Mouse (Mus musculus) embryonic facial prominence, embryonic 14.5 days (tissue): ENCODE measurements around the gene Sftpd. TPM values are rescaled to one million over a fixed set of nuclear protein-coding genes. Genes with fewer than 3 reads are reported as not detected.

Source experiments
- ATAC-seq: fragments of 200-750 bp; cut with Nextera tagmentation; 2 replicates; pipeline ENCODE4 v1.8.0; 2017; ENCODE audit warnings: low read depth, moderate number of reproducible peaks, moderate TSS enrichment
- DNase-seq: peaks from one replicate; pipeline ENCODE4 v3.0.0-alpha.2; 2015; ENCODE audit warnings: low spot score
- H3K27ac ChIP-seq: fragments of 300-500 bp; sonication (generic); replicated peaks from 2 replicates; pipeline ENCODE4 v1.5.1; 2014; ENCODE audit warnings: low read depth, mild to moderate bottlenecking, low read length, moderate library complexity
- H3K27me3 ChIP-seq: fragments of 300-500 bp; sonication (generic); replicated peaks from 2 replicates; pipeline ENCODE4 v1.6.1; 2014; ENCODE audit warnings: low read length; ENCODE audit not compliant: control insufficient read depth, insufficient read depth
- H3K36me3 ChIP-seq: fragments of 300-500 bp; sonication (generic); 2 replicates; pipeline ENCODE4 v1.6.1; 2014; ENCODE audit warnings: low read length, mixed read lengths; ENCODE audit not compliant: control insufficient read depth, insufficient read depth
- H3K4me1 ChIP-seq: fragments of 300-500 bp; sonication (generic); 2 replicates; pipeline ENCODE4 v1.6.1; 2014; ENCODE audit warnings: antibody characterized with exemption, low read length; ENCODE audit not compliant: control insufficient read depth, insufficient read depth
- H3K4me2 ChIP-seq: fragments of 300-500 bp; sonication (generic); 2 replicates; pipeline ENCODE4 v1.6.1; 2014; ENCODE audit warnings: low read depth, mild to moderate bottlenecking, low read length, moderate library complexity, mixed read lengths
- H3K4me3 ChIP-seq: fragments of 300-500 bp; sonication (generic); 2 replicates; pipeline ENCODE4 v1.5.1; 2014; ENCODE audit warnings: low read depth, mild to moderate bottlenecking, low read length
- H3K9ac ChIP-seq: fragments of 300-500 bp; sonication (generic); 2 replicates; pipeline ENCODE4 v1.6.1; 2014; ENCODE audit warnings: low read depth, mild to moderate bottlenecking, low read length, moderate library complexity, mixed read lengths
- H3K9me3 ChIP-seq: fragments of 300-500 bp; sonication (generic); 2 replicates; pipeline ENCODE4 v1.6.1; 2016; ENCODE audit warnings: low read length; ENCODE audit not compliant: control insufficient read depth
- WGBS: fragments of 180-500 bp; shearing (Covaris S2); extraction: QIAGEN DNeasy Blood & Tissue Kit; methylation state at CpG from one replicate; pipeline ENCODE4 v1.1.7; 2014; 5-methylcytosine and 5-hydroxymethylcytosine counted together
- polyA plus RNA-seq: library from polyadenylated mRNA; unstranded; fragments of >200 nt; fragmentation: Nextera tagmentation; extraction: Ambion mirVana; gene quantifications from 2 replicates; pipeline ENCODE4 v1.2.1, GENCODE M21; 2014

Sftpd gene
- polyA plus RNA-seq, result 0.26 and 0.39 TPM in 2 replicates

DNA sequence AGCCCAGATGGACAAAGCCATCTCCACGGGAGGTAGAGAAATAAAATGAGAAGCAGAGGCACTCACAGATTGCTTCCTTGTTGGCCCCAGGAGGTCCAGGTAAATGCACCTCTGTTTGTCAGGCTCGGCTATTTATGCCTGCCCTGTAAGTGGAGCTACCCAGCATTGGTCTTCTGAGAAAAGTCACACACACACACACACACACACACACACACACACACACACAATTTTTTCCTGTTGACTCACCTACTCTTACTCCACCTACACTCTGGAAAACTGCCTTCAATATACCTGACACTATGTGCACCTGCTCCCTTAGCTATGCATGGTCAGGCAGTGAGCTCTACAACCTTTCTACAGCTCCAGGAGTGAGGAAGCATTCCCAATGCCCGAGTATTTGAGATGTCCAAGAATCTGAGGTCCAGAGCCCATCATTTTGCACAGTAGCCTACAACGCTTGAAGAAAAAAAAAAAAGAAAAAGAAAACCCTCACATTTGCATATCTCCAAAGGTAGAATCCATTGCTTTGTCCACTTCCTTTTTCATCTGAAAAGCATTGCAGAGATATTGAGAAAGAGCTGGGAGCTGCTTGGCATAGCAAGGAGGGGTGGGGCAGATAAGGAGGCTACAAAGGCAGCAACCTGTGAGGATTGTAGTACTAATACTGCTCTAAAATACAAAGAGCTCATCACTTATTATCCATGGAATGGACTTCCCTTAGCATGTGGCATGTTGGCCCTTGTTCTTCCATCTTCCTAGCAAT, at the start of gene Sftpd:
Sftpd (minus strand) TSS at position 91 of the 763 bp plus-strand sequence.
- 77% methylated on average over 4 of the region's 4 CpGs for WGBS
- H3K4me3 ChIP-seq, result no peak within 1 kb of the TSS
- H3K9me3 ChIP-seq, result no peaks in the 10 kb centered on the region
- H3K9ac ChIP-seq, result no peak within 1 kb of the TSS
- H3K4me2 ChIP-seq, result no peak within 1 kb of the TSS
- no peak within 1 kb of the TSS for H3K27ac ChIP-seq
- H3K27me3 ChIP-seq, result no peaks in the 10 kb centered on the region
- no peaks in the 10 kb centered on the region for H3K36me3 ChIP-seq
- H3K4me1 ChIP-seq, result no peaks in the 10 kb centered on the region
- ATAC-seq (no peak), DNase-seq (no peak)

DNA sequence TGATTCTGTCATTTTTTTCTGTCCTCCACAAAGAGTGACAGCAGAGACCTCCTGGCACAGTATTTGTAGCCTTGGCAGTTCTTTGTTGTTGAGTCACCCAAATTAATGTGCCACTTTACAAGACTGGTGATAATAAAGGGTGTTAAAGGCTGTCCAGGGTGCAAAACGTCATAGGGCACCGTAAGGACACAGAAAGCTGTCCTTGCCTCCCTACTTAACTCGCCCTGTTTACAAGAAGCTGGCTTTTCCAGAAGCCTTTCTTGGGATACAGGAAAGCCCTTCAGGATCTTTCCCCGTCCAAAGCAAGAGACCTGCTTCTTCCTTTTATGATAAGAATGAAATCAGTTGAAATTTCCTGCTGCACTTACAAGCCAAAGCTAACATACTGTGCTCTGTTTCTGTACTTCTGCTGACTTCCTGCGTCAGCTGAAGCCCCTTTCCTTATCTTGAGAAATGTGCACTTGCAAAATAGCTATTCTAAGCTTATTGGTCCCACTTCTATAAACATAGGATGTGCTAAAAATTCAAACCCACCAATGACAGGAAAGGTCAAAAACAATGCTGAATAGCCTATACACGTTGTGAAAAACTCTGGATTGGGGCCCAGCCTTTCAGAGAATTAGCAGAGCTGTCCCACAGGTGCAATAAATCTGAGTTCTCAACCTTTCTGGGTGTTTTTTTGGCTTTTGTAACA, 13.2 kb upstream of the Sftpd start:
- DNase-seq, result peak; percentile 9
- 64% methylated on average over 6 of the region's 6 CpGs for WGBS
- Histone ChIP-seq H3K36me3 (no peaks in the 10 kb centered on the region), H3K9ac (no peak overlapping the region), H3K4me2 (no peak overlapping the region), H3K4me1 (no peaks in the 10 kb centered on the region), H3K27ac (no peak overlapping the region), H3K27me3 (no peaks in the 10 kb centered on the region), H3K4me3 (no peak overlapping the region), H3K9me3 (no peaks in the 10 kb centered on the region)
- ATAC-seq, result no peak

DNA sequence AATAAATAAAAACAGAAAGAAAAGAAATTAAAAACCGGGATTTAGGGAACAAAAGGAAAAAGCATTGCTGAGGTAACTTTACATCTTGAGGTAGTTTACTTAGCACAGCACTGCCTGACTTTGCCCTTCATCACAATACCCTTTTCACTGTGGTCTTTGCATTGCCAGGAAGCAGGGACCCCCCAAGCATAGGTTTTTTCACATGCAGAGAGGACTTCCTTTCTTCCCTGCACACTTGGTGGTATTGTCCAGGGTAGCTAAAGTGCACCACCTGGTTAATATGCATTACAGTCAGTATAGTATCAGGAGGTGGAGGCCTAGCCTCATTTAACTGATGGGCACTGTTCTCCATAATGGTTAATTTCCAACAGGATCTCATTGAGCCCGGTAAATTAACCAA, 4.5 kb upstream of the Sftpd start:
- H3K4me3 ChIP-seq, result no peak overlapping the region
- H3K36me3 ChIP-seq, result no peaks in the 10 kb centered on the region

DNA sequence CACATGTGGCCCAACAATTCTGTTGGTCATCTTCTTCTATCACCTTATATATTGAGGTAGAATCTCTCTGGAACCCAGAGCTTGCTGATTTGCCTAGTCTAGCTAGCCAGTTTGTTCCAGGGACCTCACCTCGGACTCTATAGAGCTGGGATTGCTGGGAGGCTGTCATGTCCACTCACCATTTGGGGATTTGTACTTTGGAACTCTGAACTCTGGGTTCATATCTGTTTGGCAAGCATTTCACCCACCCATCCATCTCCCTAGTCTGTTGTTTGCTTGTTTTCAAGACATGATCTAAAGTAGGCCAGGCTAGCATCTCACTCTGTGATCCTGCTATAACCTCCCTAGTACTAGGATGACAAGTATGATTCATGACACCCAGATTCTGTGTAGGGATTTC, 10.1 kb downstream of the Sftpd start:
- 53% methylated on average over 1 of the region's 1 CpGs for WGBS
- Histone ChIP-seq H3K36me3 (no peaks in the 10 kb centered on the region), H3K4me3 (no peak overlapping the region)

More for the DNA sequence above, 4.5 kb upstream of the Sftpd start:
- no peak overlapping the region for H3K9ac ChIP-seq
- no peaks in the 10 kb centered on the region for H3K4me1 ChIP-seq
- 85% methylated on average over 2 of the region's 2 CpGs for WGBS
- H3K27ac ChIP-seq, result no peak overlapping the region
- DNase-seq (no peak), ATAC-seq (no peak)
- H3K9me3 ChIP-seq, result 0 out of 2 replicates have a peak, but pooled peaks cover 4% of the 10 kb centered on the region
- no peak overlapping the region for H3K4me2 ChIP-seq
- H3K27me3 ChIP-seq, result no peaks in the 10 kb centered on the region

DNA sequence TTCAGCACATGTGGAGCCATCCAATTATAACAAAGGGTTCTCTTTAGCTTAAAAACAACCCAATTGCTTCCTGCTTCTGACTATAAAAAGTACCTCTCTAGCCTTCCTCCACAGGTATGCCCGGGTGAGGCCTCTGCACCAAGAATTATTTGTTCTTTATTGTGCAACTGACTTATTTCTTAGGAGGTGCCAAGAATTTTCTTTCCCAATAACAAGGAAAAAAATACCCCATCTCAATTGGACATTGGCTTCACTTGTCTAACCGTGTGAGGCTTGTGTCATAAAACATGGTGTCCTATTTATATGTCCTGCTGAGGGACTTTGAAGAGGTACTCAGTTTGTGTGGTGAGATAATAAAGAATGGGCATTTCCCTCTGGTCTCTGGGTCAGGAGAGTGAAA, 14.4 kb downstream of the Sftpd start:
- H3K27ac ChIP-seq, result no peak overlapping the region
- H3K27me3 ChIP-seq, result no peaks in the 10 kb centered on the region
- no peak overlapping the region for H3K4me2 ChIP-seq
- H3K4me1 ChIP-seq, result no peaks in the 10 kb centered on the region
- no peak overlapping the region for H3K9ac ChIP-seq
- DNase-seq, result no peak
- 83% methylated on average over 2 of the region's 2 CpGs for WGBS
- H3K4me3 ChIP-seq, result no peak overlapping the region
- H3K36me3 ChIP-seq, result no peaks in the 10 kb centered on the region
- no peaks in the 10 kb centered on the region for H3K9me3 ChIP-seq
- ATAC-seq, result no peak

More for the DNA sequence above, 10.1 kb downstream of the Sftpd start:
- no peaks in the 10 kb centered on the region for H3K4me1 ChIP-seq
- ATAC-seq (no peak), DNase-seq (no peak)
- H3K9me3 ChIP-seq, result no peaks in the 10 kb centered on the region
- no peak overlapping the region for H3K9ac ChIP-seq
- no peak overlapping the region for H3K27ac ChIP-seq
- no peaks in the 10 kb centered on the region for H3K27me3 ChIP-seq
- H3K4me2 ChIP-seq, result no peak overlapping the region

DNA sequence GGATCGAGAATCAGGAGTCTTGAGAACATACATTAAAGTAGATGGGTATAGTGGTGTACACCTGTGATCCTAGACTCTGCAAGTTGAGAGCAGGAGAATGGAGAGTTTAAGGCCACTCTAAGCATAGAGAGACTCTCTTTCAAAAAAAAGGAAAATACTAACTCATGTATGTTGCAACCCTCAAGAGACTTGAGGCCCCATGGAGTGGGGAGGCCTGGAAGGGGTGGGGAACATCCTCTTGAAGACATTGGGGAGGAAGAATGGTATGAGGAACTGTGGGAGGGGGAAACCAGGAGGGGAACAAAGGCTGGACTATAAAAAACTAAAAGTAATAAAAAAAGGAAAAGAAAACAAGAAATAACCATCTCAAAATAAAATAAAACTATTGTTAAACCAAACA, 16.4 kb downstream of the Sftpd start:
- Histone ChIP-seq H3K4me3 (no peak overlapping the region), H3K27ac (no peak overlapping the region), H3K4me2 (no peak overlapping the region), H3K9ac (no peak overlapping the region), H3K27me3 (no peaks in the 10 kb centered on the region), H3K9me3 (no peaks in the 10 kb centered on the region), H3K36me3 (no peaks in the 10 kb centered on the region), H3K4me1 (no peaks in the 10 kb centered on the region)
- WGBS, result 81% methylated on average over 1 of the region's 1 CpGs
- no peak for ATAC-seq
- DNase-seq, result no peak

DNA sequence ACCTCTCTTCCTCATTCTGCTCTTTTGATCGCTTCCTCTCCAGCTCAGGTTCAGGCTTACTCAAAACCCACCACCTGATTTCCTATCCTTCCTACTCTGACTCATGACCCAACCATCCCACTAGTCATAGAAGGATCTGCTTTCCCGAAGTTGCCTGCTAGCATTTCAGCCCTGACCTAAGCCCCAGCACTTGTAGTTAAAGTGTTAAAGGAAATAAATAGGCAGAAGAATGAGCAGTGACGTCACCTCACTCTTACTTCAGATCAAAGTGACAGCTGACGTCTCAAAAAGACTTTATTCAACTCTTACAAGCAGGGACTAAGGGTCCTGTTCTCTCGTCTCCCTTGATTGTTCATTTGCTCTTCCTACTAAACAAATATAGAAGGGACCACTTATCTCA, 17.7 kb downstream of the Sftpd start:
- DNase-seq, result no peak
- Histone ChIP-seq H3K9ac (no peak overlapping the region), H3K27ac (no peak overlapping the region), H3K27me3 (no peaks in the 10 kb centered on the region), H3K4me2 (no peak overlapping the region), H3K36me3 (no peaks in the 10 kb centered on the region), H3K4me1 (no peaks in the 10 kb centered on the region), H3K9me3 (no peaks in the 10 kb centered on the region), H3K4me3 (no peak overlapping the region)
- ATAC-seq, result no peak
- WGBS, result 60% methylated on average over 5 of the region's 5 CpGs

DNA sequence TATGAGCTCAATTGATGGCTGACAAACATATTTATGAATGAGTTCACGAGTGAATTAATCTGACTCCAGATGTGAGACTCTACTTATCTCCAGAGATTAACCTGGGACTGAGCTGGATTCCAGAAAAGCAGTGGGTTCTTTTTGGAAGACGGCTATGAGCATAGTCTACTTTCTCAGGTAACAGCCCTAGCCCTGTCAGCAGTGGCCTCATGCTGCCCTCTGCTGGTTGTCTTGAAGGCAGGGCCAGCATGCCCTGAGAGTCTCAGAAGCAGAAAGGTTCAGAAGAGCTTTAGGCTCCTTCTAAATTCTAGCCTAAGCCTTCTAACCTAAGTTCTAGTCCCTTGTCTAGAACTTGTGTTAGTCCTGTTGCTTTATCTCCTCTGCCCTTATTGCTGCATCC, 22.3 kb downstream of the Sftpd start:
- H3K9me3 ChIP-seq, result no peaks in the 10 kb centered on the region
- no peaks in the 10 kb centered on the region for H3K4me1 ChIP-seq
- DNase-seq, result peak; percentile 51
- no peak overlapping the region for H3K27ac ChIP-seq
- WGBS, result 10% methylated on average over 2 of the region's 2 CpGs
- no peaks in the 10 kb centered on the region for H3K36me3 ChIP-seq
- ATAC-seq, result no peak
- no peak overlapping the region for H3K4me2 ChIP-seq
- no peaks in the 10 kb centered on the region for H3K27me3 ChIP-seq
- H3K9ac ChIP-seq, result no peak overlapping the region
- no peak overlapping the region for H3K4me3 ChIP-seq
